Comparison of ENCODE assay signal across 10 mouse cellular contexts in the genomic region with DNA sequence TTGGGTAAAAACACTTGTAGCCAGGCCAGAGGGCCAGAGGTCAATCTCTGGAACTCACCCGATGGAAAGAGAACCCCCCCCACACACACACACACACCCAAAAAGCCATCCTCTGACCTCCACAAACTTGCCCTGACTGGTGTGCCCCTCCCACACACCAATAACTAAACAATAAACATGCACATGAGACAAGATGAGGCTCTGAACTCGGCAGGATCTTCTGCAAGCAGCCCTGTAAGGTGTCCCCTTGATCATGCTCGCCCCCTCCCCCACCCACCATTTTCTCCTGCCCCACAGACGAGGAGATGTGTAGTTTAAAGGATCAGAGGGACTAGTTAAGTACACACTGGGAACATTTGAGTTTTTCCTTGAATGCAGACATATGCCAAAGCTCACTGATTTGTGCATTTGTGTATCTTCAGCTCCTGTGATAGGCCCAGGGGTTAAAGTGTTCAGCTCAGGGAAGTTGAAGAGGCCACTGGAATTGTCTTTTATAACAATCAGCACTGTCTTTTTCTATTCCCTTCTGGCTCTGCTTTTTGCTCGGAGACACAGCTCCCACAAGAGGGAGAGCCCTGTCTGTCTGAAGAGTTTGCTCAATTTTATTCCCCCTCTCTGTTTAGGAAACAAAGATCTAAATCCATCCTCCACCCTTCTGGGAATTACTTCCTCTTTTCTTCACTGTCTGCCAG. TPM values are rescaled to one million over a fixed set of nuclear protein-coding genes. Genes with fewer than 3 reads are reported as not detected.
DNase-seq lines count a peak whose midpoint lies in the region; ATAC-seq and TF ChIP-seq lines count a peak whose summit lies in the region.
"Had no signal": no experiment of that assay in that cellular context is flagged by ENCODE, and none has a peak within 500 bp of the region (broad histone marks: within the 10 kb centered on the region; RNA-seq: fewer than 3 reads in every experiment).

No protein-coding gene starts in this region.

- intact Hi-C loops in heart, adult 2 months (cut with DNase I) = loop anchor here (2.0 to 10.0 kb wide), 2 partner anchors 53 to 279 kb away; a partner anchor contains a TSS

- no peaks in the 10 kb centered on the region for H3K27me3 ChIP-seq in heart, adult 2 months (ENCODE audit: control insufficient read depth, insufficient read depth, low read length)
- H3K27me3 ChIP-seq in forebrain, embryonic 13.5 days = no peaks in the 10 kb centered on the region
- no peaks in the 10 kb centered on the region for H3K27me3 ChIP-seq in liver, embryonic 13.5 days

- no peaks in the 10 kb centered on the region for H3K79me2 ChIP-seq in heart, adult 2 months (replicated peaks; ENCODE audit: control insufficient read depth, insufficient read depth, low read length)

- no peak for DNase-seq in heart, adult 2 months
- no peak for DNase-seq in heart, adult 8-10 months (ENCODE audit: low spot score)
- DNase-seq in 3134 (ENCODE audit: extremely low read depth, insufficient read length, low spot score) = peak; percentile 6
- no peak for DNase-seq in liver, embryonic 13.5 days
- DNase-seq in spleen, postnatal 4 days (ENCODE audit: low spot score in 2 of 2) = no peak
- no peak for DNase-seq in adrenal gland, adult (ENCODE audit: inconsistent age in 2 of 2, low spot score in 1 of 2)

- TF ChIP-seq EP300 in heart, adult 2 months (IDR thresholded peaks at IDR 0.05; ENCODE audit: insufficient read depth, low read depth, low read length) = no peak

- no peak overlapping the region for H3K9ac ChIP-seq in heart, adult 2 months (ENCODE audit: low read depth, low read length)
- peak overlapping the region; percentile 6; the same call in 1 of the 2 replicates for H3K9ac ChIP-seq in forebrain, embryonic 13.5 days
- no peak overlapping the region for H3K9ac ChIP-seq in liver, embryonic 13.5 days

- peak; percentile 22 for ATAC-seq in forebrain, embryonic 13.5 days
- peak; percentile 21; the same call in 1 of the 2 replicates for ATAC-seq in liver, embryonic 13.5 days (ENCODE audit: low read depth)
- no peak for ATAC-seq in erythroblast, adult 5-6 weeks (replicated peaks; ENCODE audit: low FRiP score, poor library complexity, severe bottlenecking)

- no peaks in the 10 kb centered on the region for H3K9me3 ChIP-seq in forebrain, embryonic 13.5 days (replicated peaks)
- no peaks in the 10 kb centered on the region for H3K9me3 ChIP-seq in liver, embryonic 13.5 days (replicated peaks)

- peak overlapping the region; percentile 72 for H3K27ac ChIP-seq in heart, adult 2 months
- peak overlapping the region; percentile 31; the same call in 1 of the 2 replicates for H3K27ac ChIP-seq in forebrain, embryonic 13.5 days
- H3K27ac ChIP-seq in liver, embryonic 13.5 days = peak overlapping the region; percentile 19

- H3K4me1 ChIP-seq in heart, adult 2 months (ENCODE audit: control insufficient read depth, insufficient read depth, low read length) = peaks cover 19% of the 10 kb centered on the region
- peaks cover 23% of the 10 kb centered on the region for H3K4me1 ChIP-seq in forebrain, embryonic 13.5 days
- H3K4me1 ChIP-seq in liver, embryonic 13.5 days (replicated peaks) = peaks cover 10% of the 10 kb centered on the region

- TF ChIP-seq CTCF in heart, adult 2 months (IDR thresholded peaks at IDR 0.05) = no peak

- H3K4me2 ChIP-seq in forebrain, embryonic 13.5 days = peak overlapping the region; percentile 22; the same call in 1 of the 2 replicates
- H3K4me2 ChIP-seq in liver, embryonic 13.5 days = peak overlapping the region; percentile 28

- H3K36me3 ChIP-seq in heart, adult 2 months (ENCODE audit: control insufficient read depth, insufficient read depth, low read length) = peaks cover 6% of the 10 kb centered on the region
- H3K36me3 ChIP-seq in forebrain, embryonic 13.5 days (ENCODE audit: poor library complexity, severe bottlenecking) = peaks cover 5% of the 10 kb centered on the region; the same call in 1 of the 2 replicates
- H3K36me3 ChIP-seq in liver, embryonic 13.5 days = no peaks in the 10 kb centered on the region

- WGBS in heart, adult 2 months = 27% methylated on average over 5 of the region's 5 CpGs
- WGBS in forebrain, embryonic 13.5 days = 37% methylated on average over 5 of the region's 5 CpGs
- WGBS in liver, embryonic 13.5 days (ENCODE audit: insufficient replicate concordance) = 34% methylated on average over 5 of the region's 5 CpGs

- TF ChIP-seq POLR2A in heart, adult 2 months (IDR thresholded peaks at IDR 0.05; ENCODE audit: insufficient read depth, low read depth, low read length) = no peak

- no peak overlapping the region for H3K4me3 ChIP-seq in heart, adult 2 months
- H3K4me3 ChIP-seq in forebrain, embryonic 13.5 days = no peak overlapping the region
- H3K4me3 ChIP-seq in liver, embryonic 13.5 days (replicated peaks) = no peak overlapping the region

RNA-seq across cellular contexts. Expression of a gene that starts 37.2 kb away (rescaled TPM):
- total RNA-seq in heart, adult 2 months (2021) = 10 to 100 TPM; 43.6 to 57.6 TPM
- polyA plus RNA-seq in heart, adult 2 months (2012; rRNA removed) = 39.7 and 68.4 TPM in 2 replicates
- 10 to 100 TPM; 36.4 to 46.9 (median 43.4) TPM for total RNA-seq in heart, adult 8-10 months (2022)
- polyA plus RNA-seq in forebrain, embryonic 13.5 days (2015; fragmentation: Nextera tagmentation; extraction: Ambion mirVana) = 81.8 and 82.7 TPM in 2 replicates
- 26.6 and 31.4 TPM in 2 replicates for polyA plus RNA-seq in liver, embryonic 13.5 days (2015; fragmentation: Nextera tagmentation; extraction: Ambion mirVana)
- total RNA-seq in erythroblast, adult 5-6 weeks (2015; ENCODE audit: low replicate concordance) = 0.63 TPM in 1 of 2 replicates, not detected in the other
- 0.77 and 0.98 TPM in 2 replicates for total RNA-seq in erythroblast, adult 5-6 weeks (2017; ENCODE audit: low replicate concordance)

RNA-seq across cellular contexts. Expression of a gene that starts 47.1 kb away (rescaled TPM):
- total RNA-seq in heart, adult 2 months (2021) = 1 to 10 TPM; 1.0 TPM
- 0.10 and 0.35 TPM in 2 replicates for polyA plus RNA-seq in heart, adult 2 months (2012; rRNA removed)
- total RNA-seq in heart, adult 8-10 months (2022) = 1 to 10 TPM in 3 of 4 experiments, under 1 TPM in 1; 0.90 to 1.4 (median 1.3) TPM
- 0.16 TPM in 1 of 2 replicates, not detected in the other for polyA plus RNA-seq in forebrain, embryonic 13.5 days (2015; fragmentation: Nextera tagmentation; extraction: Ambion mirVana)
- not detected in 2 replicates for polyA plus RNA-seq in liver, embryonic 13.5 days (2015; fragmentation: Nextera tagmentation; extraction: Ambion mirVana)
- not detected in 2 replicates for total RNA-seq in erythroblast, adult 5-6 weeks (2015; ENCODE audit: low replicate concordance)
- total RNA-seq in erythroblast, adult 5-6 weeks (2017; ENCODE audit: low replicate concordance) = not detected in 2 replicates
- total RNA-seq: neutrophil, adult 5-6 weeks had no signal
- polyA plus RNA-seq: inflammation-experienced regulatory T-cells, adult 6 months had no signal

RNA-seq across cellular contexts. Expression of a gene that starts 54.4 kb away (rescaled TPM):
- 10 to 100 TPM; 64.4 to 83.5 TPM for total RNA-seq in heart, adult 2 months (2021)
- polyA plus RNA-seq in heart, adult 2 months (2012; rRNA removed) = 11.8 and 21.1 TPM in 2 replicates
- total RNA-seq in heart, adult 8-10 months (2022) = 10 to 100 TPM; 57.2 to 67.5 (median 65.3) TPM
- 55.3 and 55.4 TPM in 2 replicates for polyA plus RNA-seq in forebrain, embryonic 13.5 days (2015; fragmentation: Nextera tagmentation; extraction: Ambion mirVana)
- polyA plus RNA-seq in liver, embryonic 13.5 days (2015; fragmentation: Nextera tagmentation; extraction: Ambion mirVana) = 12.1 and 15.2 TPM in 2 replicates
- 7.9 and 17.1 TPM in 2 replicates for total RNA-seq in erythroblast, adult 5-6 weeks (2015; ENCODE audit: low replicate concordance)
- total RNA-seq in erythroblast, adult 5-6 weeks (2017; ENCODE audit: low replicate concordance) = 5.6 and 8.1 TPM in 2 replicates

Comparison
In these comparisons a context has a peak if more than half of its experiments do, and no peak if none do; other contexts are left out.
1. H3K27ac ChIP-seq: peak in every context shown above with its lines; median percentile 72 in heart, adult 2 months; 31 in forebrain, embryonic 13.5 days; 19 in liver, embryonic 13.5 days.
2. RNA of a gene that starts 37.2 kb away (total RNA-seq): 43.6 to 57.6 TPM in heart, adult 2 months and 36.4 to 46.9 TPM in heart, adult 8-10 months; 0.63 to 0.98 TPM in erythroblast, adult 5-6 weeks; every median in the first group is over 10 times any median in the second.